Mouse (Mus musculus) frontal cortex, postnatal 25 days (tissue): Measurements from ENCODE around the gene Gja5.
"Not testable (repeated sequence)": the region's sequence is repeated elsewhere in the genome, so short reads cannot be mapped to it uniquely, and the experiment has no call there.

ENCODE experiments used
- DNase-seq, 2 experiments: peaks; one replicate each; pipeline ENCODE4 v3.0.0; 2022; ENCODE audit warnings: low spot score in 2 of 2

Gene Gja5

DNA sequence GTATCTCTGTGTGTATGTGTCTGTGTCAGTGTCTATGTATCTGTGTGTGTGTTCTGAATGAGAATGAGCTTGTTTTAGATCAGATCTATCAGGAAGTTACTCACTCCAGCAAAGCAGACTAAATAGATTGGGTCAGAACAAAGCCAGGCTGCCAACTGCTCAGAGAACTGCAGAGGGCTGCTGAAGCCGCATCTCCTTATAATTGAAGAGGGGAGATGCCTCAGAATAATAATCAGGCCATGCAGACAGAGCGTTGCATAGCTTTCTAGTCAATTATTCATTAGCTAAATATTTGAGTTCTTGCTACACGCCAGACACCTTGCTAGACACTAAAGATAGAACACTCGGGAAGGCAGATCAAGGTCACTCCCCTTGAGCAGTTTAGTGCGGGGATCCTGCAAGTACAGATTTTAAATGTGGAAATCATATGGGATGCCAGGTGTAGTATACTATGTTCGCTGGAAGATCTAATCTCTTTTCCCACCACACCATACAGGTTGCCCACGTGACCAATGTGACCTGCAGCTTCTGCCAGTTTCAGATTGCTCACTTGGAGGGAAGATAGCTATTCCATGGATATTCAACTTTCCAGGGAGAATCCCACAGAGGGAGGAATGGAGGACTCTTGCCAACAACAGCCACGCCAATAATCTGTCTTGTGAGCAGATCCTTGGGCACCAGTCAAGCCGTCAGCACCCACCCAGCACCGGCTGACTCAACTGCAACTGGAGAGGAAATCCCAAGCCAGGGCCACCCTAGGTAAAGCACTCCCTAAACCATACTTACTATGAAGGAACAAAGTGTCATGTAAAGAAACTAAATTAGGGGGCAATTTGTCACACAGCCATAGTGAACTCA is 196.5 kb downstream of the Gja5 start:
- no peak for DNase-seq

DNA sequence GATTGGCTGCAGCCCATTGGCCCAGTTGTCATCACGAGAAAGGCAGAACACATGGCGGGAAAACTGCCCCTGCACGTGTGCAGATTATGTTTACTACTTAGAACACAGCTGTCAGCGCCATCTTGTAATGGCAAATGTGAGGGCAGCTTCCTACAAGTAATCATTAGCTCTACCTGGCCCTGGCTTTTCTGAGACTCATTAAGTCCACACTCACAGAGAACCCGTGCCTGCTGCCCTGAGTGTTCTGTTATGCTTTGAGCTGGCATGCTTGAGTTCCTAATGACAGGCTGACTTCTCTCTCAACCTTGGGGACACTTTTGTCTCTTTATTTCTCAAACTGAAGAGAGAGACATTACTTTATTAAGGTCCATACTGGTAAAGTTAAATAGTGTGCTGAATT is 199.5 kb downstream of the Gja5 start:
- DNase-seq = not testable (repeated sequence)

DNA sequence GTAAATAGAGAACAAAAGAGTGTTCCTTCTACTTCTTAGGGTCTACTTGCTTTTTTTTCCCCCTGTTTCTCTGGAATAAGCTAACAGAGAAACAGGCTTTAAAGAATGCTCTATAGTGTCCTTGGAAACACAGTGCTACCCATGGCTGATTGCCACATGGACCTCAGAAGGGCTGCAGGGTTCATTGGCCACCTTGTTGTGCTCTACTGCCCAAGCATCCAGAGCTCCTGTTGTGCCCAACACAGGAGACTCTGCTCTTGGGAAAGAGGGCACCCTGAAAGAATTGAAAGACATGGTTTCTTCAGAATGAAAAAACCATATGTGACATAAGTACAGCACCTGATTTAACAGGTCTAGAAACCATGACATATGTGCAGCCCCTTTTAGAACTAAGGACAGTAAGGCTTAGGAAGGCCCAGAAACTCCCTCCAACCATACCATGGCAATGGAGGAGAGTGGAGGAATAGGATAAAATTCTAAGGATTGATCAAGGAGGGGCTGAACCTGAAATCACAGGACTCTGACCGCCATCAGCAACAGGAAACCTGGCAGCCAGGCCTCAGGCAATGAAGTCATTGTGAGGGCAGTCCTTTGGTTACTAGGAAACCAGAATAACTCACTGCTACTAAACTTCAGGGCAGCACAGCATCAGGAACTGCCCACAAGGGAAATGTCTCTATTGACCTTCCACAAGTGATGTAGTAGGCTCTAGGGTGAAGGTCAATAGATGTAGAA is 200.4 kb downstream of the Gja5 start:
- DNase-seq = no peak

DNA sequence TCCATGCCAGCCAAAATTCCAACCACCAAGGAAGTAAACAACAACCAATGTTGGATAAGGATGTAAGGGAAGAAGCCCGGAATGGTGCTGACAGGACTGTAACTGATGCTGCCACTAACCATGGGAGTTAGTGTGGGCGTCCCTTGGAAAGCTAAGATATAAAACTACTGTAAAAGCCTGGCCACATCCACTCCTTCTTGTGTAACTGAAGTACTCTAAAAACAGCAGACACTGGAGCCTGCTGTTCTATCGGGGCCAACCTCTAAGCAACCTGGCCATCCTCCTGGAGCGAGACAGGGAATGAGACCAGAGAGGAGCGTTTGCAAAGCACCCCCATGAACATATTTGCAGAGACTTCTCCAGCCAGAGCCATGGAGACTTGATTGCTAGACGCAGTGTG is 213.0 kb downstream of the Gja5 start:
- no peak for DNase-seq

DNA sequence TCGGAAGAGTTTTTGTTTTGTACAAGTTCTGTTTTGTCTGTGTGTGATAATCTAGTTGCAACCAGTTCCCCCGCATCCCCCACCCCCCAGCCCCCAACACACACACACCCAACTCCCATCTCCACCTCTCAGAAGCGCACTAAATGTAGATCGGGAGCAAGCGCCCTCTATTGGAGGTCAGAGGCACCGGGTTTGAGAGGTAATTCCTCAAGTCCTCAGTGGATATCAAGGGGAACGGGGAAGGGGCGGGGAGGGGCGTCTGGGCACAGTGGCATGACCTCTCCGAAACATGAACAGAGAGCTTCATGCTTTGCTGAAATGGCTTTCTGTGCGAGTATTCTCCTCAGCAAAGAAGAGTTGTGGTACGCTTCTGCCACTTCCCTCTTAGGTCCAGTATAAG is 213.8 kb downstream of the Gja5 start:
- DNase-seq = no peak

DNA sequence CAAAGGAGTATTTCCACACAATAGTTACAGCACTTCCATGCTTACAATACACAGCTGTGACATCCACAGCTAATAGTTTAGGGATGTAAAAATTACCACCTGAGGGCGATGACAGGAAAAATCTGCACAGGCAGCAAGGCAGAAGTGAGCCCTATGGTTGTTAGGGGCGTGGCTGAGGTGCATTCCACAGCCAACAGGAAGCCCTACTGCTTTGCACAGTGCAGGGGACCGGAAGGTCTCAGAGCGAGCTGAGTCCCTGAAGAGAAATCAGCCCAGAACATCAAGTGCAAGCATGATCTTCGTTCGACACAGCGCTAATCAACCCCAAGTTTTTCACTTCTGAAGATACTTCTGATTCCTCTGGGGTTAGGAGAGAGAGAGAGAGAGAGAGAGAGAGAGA is 219.7 kb downstream of the Gja5 start:
- no peak for DNase-seq
